Comparison of ENCODE assay signal across 15 mouse cellular contexts in the genomic region with DNA sequence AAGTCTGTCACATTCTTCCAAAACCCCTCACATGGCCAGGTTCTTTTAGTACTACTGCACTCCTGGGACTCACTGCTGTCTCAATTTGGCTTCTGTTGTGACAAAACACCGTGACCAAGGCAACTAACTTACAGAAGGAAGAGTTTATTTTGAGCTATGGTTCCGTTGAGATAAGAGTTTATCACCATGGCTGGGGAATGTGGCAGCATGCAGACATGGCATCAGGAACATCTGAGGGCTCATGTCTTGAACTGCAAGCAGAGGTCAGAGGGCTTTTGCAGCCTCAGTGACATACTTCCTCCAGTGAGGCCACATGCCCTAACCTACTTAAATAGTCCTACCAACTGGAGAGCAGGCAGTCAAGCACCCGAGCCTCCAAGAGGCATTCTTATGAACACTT. TPM values are rescaled to one million over a fixed set of nuclear protein-coding genes. Genes with fewer than 3 reads are reported as not detected.
A peak's percentile ranks its signal among the peaks of the same experiment; 100 is the strongest.
DNase-seq lines count a peak whose midpoint lies in the region; ATAC-seq and TF ChIP-seq lines count a peak whose summit lies in the region.
"Had no signal": no experiment of that assay in that cellular context is flagged by ENCODE, and none has a peak within 500 bp of the region (broad histone marks: within the 10 kb centered on the region; RNA-seq: fewer than 3 reads in every experiment).

No protein-coding gene starts in this region.

- H3K4me1 ChIP-seq in heart, embryonic 15.5 days (replicated peaks), result peaks cover 8% of the 10 kb centered on the region
- H3K4me1 ChIP-seq in liver, embryonic 14.5 days (replicated peaks; ENCODE audit: control insufficient read depth in 2 of 2, insufficient read depth in 2 of 2, low read length in 1 of 2), result peaks cover 5 to 12% of the 10 kb centered on the region in 2 experiments
- H3K4me1 ChIP-seq: embryonic facial prominence, embryonic 12.5 days; forebrain, embryonic 13.5 days had no signal

- no peaks in the 10 kb centered on the region for H3K36me3 ChIP-seq in heart, embryonic 15.5 days
- no peaks in the 10 kb centered on the region for H3K36me3 ChIP-seq in liver, embryonic 14.5 days (replicated peaks; ENCODE audit: control insufficient read depth, insufficient read depth, low read depth)
- H3K36me3 ChIP-seq: embryonic facial prominence, embryonic 12.5 days had no signal

- TF ChIP-seq CTCF in liver, embryonic 14.5 days (IDR thresholded peaks at IDR 0.05; ENCODE audit: low read depth), result no peak

- intact Hi-C loops in heart, postnatal 25 days (cut with DNase I), result loop anchor here (10.0 kb wide), 1 partner anchor 272 kb away; no protein-coding TSS in a partner anchor

- ATAC-seq in heart, embryonic 15.5 days (replicated peaks; ENCODE audit: insufficient number of reproducible peaks, insufficient read depth, low FRiP score, low read depth), result peak; percentile 60
- ATAC-seq in liver, embryonic 14.5 days (ENCODE audit: insufficient read depth), result peak; percentile 85
- ATAC-seq: forebrain, embryonic 13.5 days had no signal

- no peaks in the 10 kb centered on the region for H3K27me3 ChIP-seq in heart, embryonic 15.5 days
- no peaks in the 10 kb centered on the region for H3K27me3 ChIP-seq in liver, embryonic 14.5 days (ENCODE audit: control insufficient read depth, insufficient read depth, low read length)
- H3K27me3 ChIP-seq: embryonic facial prominence, embryonic 12.5 days; forebrain, embryonic 13.5 days had no signal

- H3K27ac ChIP-seq in heart, embryonic 15.5 days, result peak overlapping the region; percentile 59
- H3K27ac ChIP-seq in liver, embryonic 14.5 days, result no peak overlapping the region
- H3K27ac ChIP-seq: embryonic facial prominence, embryonic 12.5 days; forebrain, embryonic 13.5 days; macrophage had no signal

- H3K4me2 ChIP-seq in heart, embryonic 15.5 days, result no peak overlapping the region
- peak overlapping the region; percentile 25 for H3K4me2 ChIP-seq in liver, embryonic 14.5 days (ENCODE audit: low read depth)
- H3K4me2 ChIP-seq: embryonic facial prominence, embryonic 12.5 days; forebrain, embryonic 13.5 days had no signal

- DNase-seq in heart, adult 11 months, result peak; percentile 88
- no peak for DNase-seq in heart, postnatal 25 days (ENCODE audit: low spot score)
- DNase-seq in liver, embryonic 14.5 days (ENCODE audit: low read depth in 3 of 3, low spot score in 3 of 3), result peak; percentile 49 to 72 (median 56)
- DNase-seq in thymus, postnatal 0 days (ENCODE audit: low spot score), result no peak
- no peak for DNase-seq in adrenal gland, postnatal 14 days
- no peak for DNase-seq in T-cell, adult 2 months (ENCODE audit: low spot score)
- no peak for DNase-seq in layer of hippocampus, postnatal 14 days (ENCODE audit: low spot score in 2 of 2)
- DNase-seq: adrenal gland, adult 2 months; cerebellum, postnatal 25 days; kidney, postnatal 10 days; right cerebral cortex, adult 18-20 months had no signal

- 18% methylated on average over 3 of the region's 3 CpGs for WGBS in heart, embryonic 15.5 days
- 9% methylated on average over 3 of the region's 3 CpGs for WGBS in liver, embryonic 14.5 days (ENCODE audit: insufficient replicate concordance)

- no peak overlapping the region for H3K9ac ChIP-seq in heart, embryonic 15.5 days
- no peak overlapping the region for H3K9ac ChIP-seq in liver, embryonic 14.5 days (replicated peaks)
- H3K9ac ChIP-seq: embryonic facial prominence, embryonic 12.5 days; forebrain, embryonic 13.5 days had no signal

- H3K4me3 ChIP-seq in heart, embryonic 15.5 days, result no peak overlapping the region
- H3K4me3 ChIP-seq in liver, embryonic 14.5 days (ENCODE audit: insufficient read depth in 1 of 2, low read depth in 2 of 2, low read length in 2 of 2), result no peak overlapping the region
- H3K4me3 ChIP-seq: embryonic facial prominence, embryonic 12.5 days; forebrain, embryonic 13.5 days had no signal

- peak; percentile 87 for TF ChIP-seq EP300 in liver, embryonic 14.5 days (IDR thresholded peaks at IDR 0.05; ENCODE audit: low read depth)

- no peaks in the 10 kb centered on the region for H3K9me3 ChIP-seq in heart, embryonic 15.5 days (replicated peaks)
- no peaks in the 10 kb centered on the region for H3K9me3 ChIP-seq in liver, embryonic 14.5 days (ENCODE audit: control insufficient read depth, low read length)
- H3K9me3 ChIP-seq: embryonic facial prominence, embryonic 12.5 days; forebrain, embryonic 13.5 days had no signal

RNA-seq across cellular contexts. Expression of a gene that starts 51.0 kb away (rescaled TPM):
- 1 to 10 TPM in 1 of 2 experiments, under 1 TPM in 1; 0.78 to 1.0 TPM for total RNA-seq in heart, postnatal 25 days (2021)
- polyA plus RNA-seq in heart, embryonic 15.5 days (2015; fragmentation: Nextera tagmentation; extraction: Ambion mirVana), result 3.3 and 3.6 TPM in 2 replicates
- 0.52 and 0.89 TPM in 2 replicates for polyA plus RNA-seq in liver, embryonic 14.5 days (2012; rRNA removed)
- 0.64 and 0.77 TPM in 2 replicates for polyA plus RNA-seq in liver, embryonic 14.5 days (2014; fragmentation: Nextera tagmentation; extraction: Ambion mirVana)
- 5.7 and 6.2 TPM in 2 replicates for polyA plus RNA-seq in thymus, postnatal 0 days (2015; fragmentation: Nextera tagmentation; extraction: Ambion mirVana)
- 1.9 TPM in 2 replicates for total RNA-seq in adrenal gland, postnatal 14 days (2021)
- total RNA-seq in layer of hippocampus, postnatal 14 days (2021), result 1 to 10 TPM; 3.2 to 3.3 TPM

Comparison
In these comparisons a context has a peak if more than half of its experiments do, and no peak if none do; other contexts are left out.
1. DNase-seq: peak in heart, adult 11 months (single experiment) and liver, embryonic 14.5 days (3 of 3); none in heart, postnatal 25 days (single experiment), thymus, postnatal 0 days (single experiment), adrenal gland, postnatal 14 days (single experiment), T-cell, adult 2 months (single experiment) and layer of hippocampus, postnatal 14 days (0 of 2).